Mouse (Mus musculus): Measurements from ENCODE around the gene Aoah.

DNA sequence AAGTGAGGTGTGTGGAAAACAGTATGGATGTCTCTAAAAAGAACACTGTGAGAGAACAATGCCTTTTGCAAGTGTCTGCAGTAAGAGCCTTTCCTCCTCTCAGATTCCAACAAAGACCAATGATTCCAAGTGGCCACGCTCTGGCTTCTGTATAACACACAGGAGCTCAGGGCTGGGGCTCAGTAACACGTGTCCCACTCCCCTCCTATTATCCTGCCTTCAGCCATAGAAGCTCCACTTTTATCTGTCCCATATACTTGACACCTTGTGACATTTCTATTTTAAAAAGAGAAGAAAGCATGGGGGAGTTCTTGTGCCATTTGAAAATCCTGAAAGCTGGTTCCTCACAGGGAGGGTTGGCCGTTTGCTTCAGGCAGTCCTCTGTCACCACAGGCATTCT is 219.7 kb downstream of the Aoah start:
- TF ChIP-seq CTCF (IDR thresholded peaks at IDR 0.05; ENCODE audit: low read depth) (no peak), EP300 (optimal IDR thresholded peaks at IDR 0.05) (no peak)

Measured in stomach, postnatal 0 days (tissue).